Mouse (Mus musculus): ENCODE measurements at regions not wholly inside any gene's neighbourhood (a gene's known extent, or its start where the extent isn't known, plus 50 kb on each side); places are given as distances from the start of the nearest gene placed in this dataset.

DNA sequence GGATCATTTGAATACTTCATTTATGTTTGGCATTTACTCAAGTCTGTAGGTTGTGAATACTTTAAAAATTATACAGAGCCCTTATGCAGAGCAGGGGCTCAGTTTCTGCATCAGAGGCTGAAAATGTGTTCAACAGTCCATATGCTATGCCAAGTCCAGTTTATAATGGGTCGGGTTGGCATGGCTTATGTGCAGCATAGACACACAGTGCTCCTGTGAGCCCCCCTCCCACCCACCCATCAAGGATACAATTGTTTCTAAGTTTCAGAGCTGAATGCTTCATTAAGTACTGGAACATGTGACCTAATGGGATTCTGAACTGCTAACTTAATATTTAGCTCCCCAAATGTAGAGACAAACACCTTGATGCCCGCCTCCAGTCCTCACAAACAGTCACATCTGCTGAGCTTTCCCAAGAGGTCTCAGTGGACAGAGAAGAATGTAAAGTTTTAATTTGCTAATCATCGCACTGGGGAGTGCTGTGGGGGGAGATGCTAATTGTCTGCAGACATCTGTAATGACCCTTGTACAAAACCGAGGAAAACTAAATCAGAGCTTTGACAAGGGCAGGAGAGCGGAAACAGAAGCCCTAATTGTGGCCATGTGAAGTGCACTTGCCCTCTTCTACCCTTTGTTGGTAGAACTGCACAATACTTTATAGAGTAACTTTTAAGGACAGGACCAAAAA is 937.4 kb downstream of the Tmem182 start:
- no peak overlapping the region for H3K4me2 ChIP-seq (ENCODE audit: low read length)
- no peaks in the 10 kb centered on the region for H3K36me3 ChIP-seq (ENCODE audit: control insufficient read depth, insufficient read depth, low read length)
- ATAC-seq (ENCODE audit: insufficient number of reproducible peaks, insufficient read depth, low FRiP score, low read depth), result no peak
- H3K27ac ChIP-seq (replicated peaks in 1 of 2; ENCODE audit: control insufficient read depth in 1 of 2, insufficient read depth in 1 of 2, low read depth in 2 of 2, low read length in 2 of 2), result no peak overlapping the region
- H3K4me1 ChIP-seq (ENCODE audit: control insufficient read depth in 2 of 2, insufficient read depth in 2 of 2, low read length in 2 of 2), result no peaks in the 10 kb centered on the region
- no peaks in the 10 kb centered on the region for H3K27me3 ChIP-seq (ENCODE audit: control insufficient read depth, insufficient read depth, low read length)
- WGBS, result 76% methylated on average over 5 of the region's 5 CpGs
- no peak overlapping the region for H3K4me3 ChIP-seq (ENCODE audit: control insufficient read depth in 1 of 2, insufficient read depth in 1 of 2, low read depth in 1 of 2, low read length in 2 of 2)
- H3K9me3 ChIP-seq (ENCODE audit: control insufficient read depth, low read length), result no peaks in the 10 kb centered on the region
- no peak overlapping the region for H3K9ac ChIP-seq (ENCODE audit: low read length)

DNA sequence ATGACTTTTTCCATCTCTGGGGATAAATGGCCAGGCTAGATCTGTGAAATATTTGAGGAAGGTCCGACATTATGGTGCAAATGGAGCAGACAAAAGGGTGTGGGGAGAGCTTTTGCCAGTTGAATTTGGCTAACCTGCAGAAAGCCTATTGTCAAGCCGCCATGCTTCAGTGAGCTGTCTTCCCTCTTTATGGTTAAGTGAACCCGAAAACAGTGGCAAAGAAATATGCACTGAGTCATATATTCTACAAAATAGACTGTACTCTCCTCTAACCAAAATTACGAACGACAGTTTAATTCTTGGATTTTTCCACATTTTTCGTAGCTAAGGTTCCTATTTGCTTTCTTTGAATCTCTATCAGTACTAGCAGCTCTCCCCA is 937.9 kb downstream of the Tmem182 start:
- Histone ChIP-seq H3K4me3 (ENCODE audit: control insufficient read depth in 1 of 2, insufficient read depth in 1 of 2, low read depth in 1 of 2, low read length in 2 of 2) (no peak overlapping the region), H3K9me3 (ENCODE audit: control insufficient read depth, low read length) (no peaks in the 10 kb centered on the region), H3K27me3 (ENCODE audit: control insufficient read depth, insufficient read depth, low read length) (no peaks in the 10 kb centered on the region), H3K4me1 (ENCODE audit: control insufficient read depth in 2 of 2, insufficient read depth in 2 of 2, low read length in 2 of 2) (no peaks in the 10 kb centered on the region), H3K36me3 (ENCODE audit: control insufficient read depth, insufficient read depth, low read length) (no peaks in the 10 kb centered on the region), H3K27ac (replicated peaks in 1 of 2; ENCODE audit: control insufficient read depth in 1 of 2, insufficient read depth in 1 of 2, low read depth in 2 of 2, low read length in 2 of 2) (no peak overlapping the region), H3K4me2 (ENCODE audit: low read length) (no peak overlapping the region), H3K9ac (ENCODE audit: low read length) (no peak overlapping the region)
- no peak for ATAC-seq (ENCODE audit: insufficient number of reproducible peaks, insufficient read depth, low FRiP score, low read depth)
- WGBS, result 79% methylated on average over 6 of the region's 6 CpGs

DNA sequence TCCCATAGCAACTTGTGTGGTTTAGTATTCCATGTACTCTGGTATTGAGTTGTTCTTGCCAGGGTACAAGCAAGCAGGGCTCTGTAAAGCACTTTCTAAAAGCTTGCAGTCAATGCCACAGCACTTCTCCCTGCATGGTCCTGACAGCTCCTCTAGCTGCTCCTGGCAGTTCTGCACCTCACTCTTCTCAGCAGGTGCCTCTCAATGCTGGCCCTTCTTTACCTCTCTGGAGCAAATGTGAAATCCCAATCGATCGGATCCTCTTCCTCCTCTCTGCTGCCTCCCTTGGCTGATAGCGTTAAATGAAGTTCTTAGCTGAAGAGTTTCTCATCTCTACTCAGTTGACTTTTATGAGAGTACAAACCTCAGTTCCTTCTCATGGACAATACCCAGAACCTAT is 939.1 kb downstream of the Tmem182 start:
- Histone ChIP-seq H3K27me3 (ENCODE audit: control insufficient read depth, insufficient read depth, low read length) (no peaks in the 10 kb centered on the region), H3K9me3 (ENCODE audit: control insufficient read depth, low read length) (no peaks in the 10 kb centered on the region), H3K4me1 (ENCODE audit: control insufficient read depth in 2 of 2, insufficient read depth in 2 of 2, low read length in 2 of 2) (no peaks in the 10 kb centered on the region), H3K4me2 (ENCODE audit: low read length) (no peak overlapping the region), H3K4me3 (ENCODE audit: control insufficient read depth in 1 of 2, insufficient read depth in 1 of 2, low read depth in 1 of 2, low read length in 2 of 2) (no peak overlapping the region), H3K36me3 (ENCODE audit: control insufficient read depth, insufficient read depth, low read length) (no peaks in the 10 kb centered on the region), H3K27ac (replicated peaks in 1 of 2; ENCODE audit: control insufficient read depth in 1 of 2, insufficient read depth in 1 of 2, low read depth in 2 of 2, low read length in 2 of 2) (no peak overlapping the region), H3K9ac (ENCODE audit: low read length) (no peak overlapping the region)
- no peak for ATAC-seq (ENCODE audit: insufficient number of reproducible peaks, insufficient read depth, low FRiP score, low read depth)
- whole genome bisulfite sequencing, result 63% methylated on average over 3 of the region's 3 CpGs

DNA sequence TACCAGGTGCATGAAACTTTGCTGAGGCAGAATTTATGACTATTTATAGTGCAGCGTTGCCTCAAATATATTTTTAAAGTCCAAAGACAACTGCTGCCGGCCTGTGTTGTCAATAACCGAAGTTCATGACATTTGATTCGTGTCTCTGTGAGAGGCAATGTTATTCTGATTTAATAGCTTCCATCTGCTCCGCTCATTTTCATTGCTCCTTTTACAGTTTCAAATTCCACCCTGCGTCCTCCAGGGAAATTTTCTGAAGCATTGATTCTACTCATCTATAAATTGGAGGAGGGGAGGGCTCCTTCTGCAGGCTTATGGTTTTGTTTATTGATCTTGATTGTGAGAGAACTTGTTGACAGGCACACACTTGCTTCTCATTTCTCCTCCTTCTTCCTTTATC is 936.2 kb upstream of the Pou3f3 start:
- WGBS, result 81% methylated on average over 6 of the region's 6 CpGs
- no peaks in the 10 kb centered on the region for H3K36me3 ChIP-seq (ENCODE audit: control insufficient read depth, insufficient read depth, low read length)

More for the DNA sequence above, 936.2 kb upstream of the Pou3f3 start:
- Histone ChIP-seq H3K9me3 (ENCODE audit: control insufficient read depth, low read length) (no peaks in the 10 kb centered on the region), H3K27ac (replicated peaks in 1 of 2; ENCODE audit: control insufficient read depth in 1 of 2, insufficient read depth in 1 of 2, low read depth in 2 of 2, low read length in 2 of 2) (no peak overlapping the region), H3K27me3 (ENCODE audit: control insufficient read depth, insufficient read depth, low read length) (no peaks in the 10 kb centered on the region), H3K4me2 (ENCODE audit: low read length) (no peak overlapping the region), H3K4me3 (ENCODE audit: control insufficient read depth in 1 of 2, insufficient read depth in 1 of 2, low read depth in 1 of 2, low read length in 2 of 2) (no peak overlapping the region), H3K9ac (ENCODE audit: low read length) (no peak overlapping the region), H3K4me1 (ENCODE audit: control insufficient read depth in 2 of 2, insufficient read depth in 2 of 2, low read length in 2 of 2) (no peaks in the 10 kb centered on the region)
- ATAC-seq (ENCODE audit: insufficient number of reproducible peaks, insufficient read depth, low FRiP score, low read depth), result no peak

Measured in heart, embryonic 14.5 days (tissue).